Mouse (Mus musculus) G1E (cell line): ENCODE measurements around the gene D16Ertd472e. TPM values are rescaled to one million over a fixed set of nuclear protein-coding genes. Genes with fewer than 3 reads are reported as not detected.

ENCODE experiments used
- ATAC-seq: 2 replicates; pipeline ENCODE4 v1.8.0; 2016; ENCODE audit warnings: mild to moderate bottlenecking; ENCODE audit not compliant: insufficient number of reproducible peaks, poor library complexity, low FRiP score, severe bottlenecking; ENCODE audit errors: extremely low read depth
- DNase-seq: peaks from one replicate; pipeline ENCODE4 v3.0.0; 2012; ENCODE audit warnings: low spot score
- H3K27me3 ChIP-seq: 2 replicates; pipeline ENCODE4 v1.6.1; 2012; ENCODE audit warnings: mild to moderate bottlenecking, low read length, inconsistent platforms; ENCODE audit not compliant: insufficient read depth
- H3K36me3 ChIP-seq: replicated peaks from 2 replicates; pipeline ENCODE3; 2012; ENCODE audit warnings: mild to moderate bottlenecking, inconsistent platforms
- H3K4me1 ChIP-seq: 2 replicates; pipeline ENCODE4 v1.6.1; 2012; ENCODE audit warnings: low read depth, low read length, inconsistent platforms, mixed read lengths; ENCODE audit not compliant: insufficient read depth
- H3K4me3 ChIP-seq: 2 replicates; pipeline ENCODE4 v1.5.1; 2012; ENCODE audit warnings: low read depth, mild to moderate bottlenecking, inconsistent platforms, low read length, moderate library complexity, mixed read lengths
- H3K9me3 ChIP-seq: replicated peaks from 2 replicates; pipeline ENCODE4 v1.6.1; 2012; ENCODE audit warnings: inconsistent platforms
- CTCF ChIP-seq: IDR thresholded peaks from 2 replicates; pipeline ENCODE4 v1.5.1; 2012; ENCODE audit warnings: low read depth, low read length, inconsistent platforms, mixed read lengths
- GATA1 ChIP-seq: IDR thresholded peaks from 2 replicates; pipeline ENCODE4 v1.6.1; 2012; ENCODE audit warnings: borderline replicate concordance, low read length, inconsistent platforms, mixed read lengths
- GATA2 ChIP-seq: IDR thresholded peaks from 2 replicates; pipeline ENCODE4 v1.6.1; 2012; ENCODE audit warnings: low read depth, low read length, inconsistent platforms, borderline replicate concordance
- POLR2AphosphoS5 ChIP-seq: IDR thresholded peaks from 2 replicates; pipeline ENCODE4 v1.6.1; 2012; ENCODE audit warnings: low read depth, low read length, inconsistent platforms; ENCODE audit not compliant: insufficient replicate concordance
- TAL1 ChIP-seq: conservative IDR thresholded peaks from 2 replicates; pipeline ENCODE4 v1.6.1; 2012; ENCODE audit warnings: low read depth, low read length, inconsistent platforms, mixed read lengths
- polyA plus RNA-seq: library from polyadenylated mRNA; stranded (reverse); fragments of >175 nt; gene quantifications from 2 replicates; pipeline ENCODE4 v1.2.3, GENCODE M21; 2012
- total RNA-seq, 2 experiments: library from RNA; stranded (forward) in 1 of 2; stranded (reverse) in 1 of 2; fragments of 200-1000 nt in 1 of 2; fragments of >200 nt in 1 of 2; fragmentation: Nextera tagmentation in 1 of 2; gene quantifications; 2 replicates each; pipeline ENCODE4 v1.2.3; 2014 to 2017

D16Ertd472e gene
- total and polyA plus RNA-seq, 3 experiments: not detected

DNA sequence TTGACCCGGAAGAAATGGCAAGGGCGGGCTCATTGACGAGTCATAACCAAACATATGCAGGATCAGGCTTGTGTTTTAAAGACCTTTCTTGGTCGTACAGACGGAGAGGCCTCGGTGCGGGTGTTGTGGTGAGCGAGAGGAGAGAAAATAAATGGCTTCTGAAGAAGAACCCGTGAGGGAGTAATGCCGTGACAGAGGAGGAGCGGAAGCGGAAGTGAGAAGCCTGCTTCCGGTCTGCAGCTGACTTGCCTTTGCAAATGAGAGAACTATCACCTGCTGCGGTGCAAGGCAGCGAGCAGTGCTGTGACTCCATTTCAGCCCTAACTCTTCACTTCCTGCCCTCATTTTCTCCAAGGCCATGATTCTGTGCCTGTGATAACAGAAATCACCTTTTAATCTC lies 16.4 kb downstream of the D16Ertd472e start:
- ATAC-seq (no peak), DNase-seq (no peak)
- TF ChIP-seq GATA1 (no peak), CTCF (no peak), TAL1 (no peak), POLR2AphosphoS5 (no peak)
- Histone ChIP-seq H3K9me3 (peaks cover 41% of the 10 kb centered on the region), H3K4me3 (no peak overlapping the region), H3K27me3 (no peaks in the 10 kb centered on the region), H3K36me3 (no peaks in the 10 kb centered on the region), H3K4me1 (no peaks in the 10 kb centered on the region)

DNA sequence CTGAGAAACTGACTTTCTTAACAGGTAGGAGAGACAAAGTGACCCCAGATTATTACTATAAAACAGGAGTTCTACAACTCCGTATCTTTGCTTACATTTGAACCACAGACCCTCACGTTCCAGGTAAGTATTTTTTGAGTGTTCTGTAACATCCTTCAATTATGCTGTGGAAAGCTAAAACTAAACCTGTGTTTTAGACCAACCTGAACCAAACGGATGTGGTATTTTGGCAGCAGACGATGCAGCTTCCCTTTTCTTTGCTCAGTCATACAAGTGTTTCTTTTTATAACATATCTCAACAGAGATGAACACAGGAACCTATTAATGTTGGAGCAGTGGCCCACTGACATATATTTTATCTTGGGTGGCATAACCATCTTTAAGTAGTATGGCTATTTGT lies 18.9 kb downstream of the D16Ertd472e start:
- Histone ChIP-seq H3K27me3 (no peaks in the 10 kb centered on the region), H3K9me3 (peaks cover 33% of the 10 kb centered on the region), H3K36me3 (no peaks in the 10 kb centered on the region), H3K4me3 (no peak overlapping the region), H3K4me1 (no peaks in the 10 kb centered on the region)
- ATAC-seq (no peak), DNase-seq (no peak)
- TF ChIP-seq CTCF (no peak), GATA1 (no peak)

DNA sequence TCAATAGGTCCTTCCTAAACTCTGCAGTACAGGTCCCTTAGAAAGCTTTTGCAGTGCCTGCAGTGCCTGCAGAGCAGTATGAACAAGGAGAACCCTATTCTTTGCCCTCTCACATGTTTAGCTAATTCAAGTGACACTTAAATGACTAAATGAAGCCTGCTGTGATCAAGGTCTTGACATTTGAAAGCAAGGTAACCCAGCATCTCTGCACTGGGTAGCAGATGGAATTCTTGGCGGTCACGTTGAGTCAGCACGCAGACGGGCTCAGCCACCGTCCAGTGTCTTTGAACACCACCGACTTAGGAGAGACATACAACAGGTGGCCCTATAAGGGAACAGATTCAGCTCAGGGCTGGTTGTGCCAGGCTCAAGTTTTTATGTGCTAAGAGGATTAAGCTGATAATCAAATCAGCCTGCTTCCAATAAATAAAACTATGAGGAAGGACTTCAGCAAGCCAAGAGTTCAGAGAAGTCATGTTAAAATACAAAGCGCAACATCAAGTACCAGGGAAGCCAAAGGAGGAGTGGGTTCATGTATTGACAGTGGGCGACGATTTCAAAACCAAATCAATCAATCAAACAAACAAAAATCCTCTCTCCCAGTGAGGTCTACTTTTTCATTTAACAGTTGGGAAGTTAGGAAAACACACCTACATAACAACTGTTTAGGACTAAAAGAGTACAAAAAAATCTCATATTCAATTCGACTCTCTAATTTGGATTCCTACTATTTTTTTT lies 21.4 kb downstream of the D16Ertd472e start:
- no peaks in the 10 kb centered on the region for H3K36me3 ChIP-seq
- no peak for ATAC-seq
- TF ChIP-seq GATA2 (no peak), POLR2AphosphoS5 (no peak), CTCF (no peak), GATA1 (no peak), TAL1 (no peak)
- H3K4me1 ChIP-seq: no peaks in the 10 kb centered on the region
- DNase-seq: no peak
- H3K4me3 ChIP-seq: no peak overlapping the region
- H3K9me3 ChIP-seq: peaks cover 29% of the 10 kb centered on the region
- no peaks in the 10 kb centered on the region for H3K27me3 ChIP-seq

- no peak overlapping the region for H3K4me3 ChIP-seq
- no peaks in the 10 kb centered on the region for H3K4me1 ChIP-seq
- peaks cover 31% of the 10 kb centered on the region for H3K9me3 ChIP-seq
- TF ChIP-seq TAL1 (no peak), CTCF (no peak), POLR2AphosphoS5 (no peak), GATA2 (no peak), GATA1 (no peak)
- H3K27me3 ChIP-seq: no peaks in the 10 kb centered on the region
- no peaks in the 10 kb centered on the region for H3K36me3 ChIP-seq
- no peak for DNase-seq
- ATAC-seq: no peak
These were observed 29.1 kb downstream of the D16Ertd472e start for GRCm38 (mm10) chr16:78547367-78547766.

DNA sequence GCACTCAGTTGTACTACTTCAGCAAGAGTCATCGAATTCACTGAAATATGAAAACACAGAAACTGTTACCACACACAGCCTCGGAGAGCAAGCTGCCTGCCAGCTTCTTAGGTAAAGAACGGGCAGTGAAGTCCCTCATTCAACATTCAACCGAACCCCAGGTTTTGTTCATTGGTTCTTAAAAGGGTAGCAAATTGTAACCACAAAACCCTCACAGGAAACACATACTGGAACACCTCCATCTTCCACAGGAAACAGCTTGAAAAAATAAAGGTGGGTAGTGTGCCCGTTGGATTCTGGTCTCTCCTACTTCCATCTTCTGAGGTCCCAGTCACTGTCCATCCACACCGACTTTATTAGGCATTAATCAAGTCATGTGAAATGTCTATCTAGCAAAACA lies 30.0 kb downstream of the D16Ertd472e start:
- TF ChIP-seq POLR2AphosphoS5 (no peak), GATA1 (no peak), TAL1 (no peak), GATA2 (no peak), CTCF (no peak)
- ATAC-seq (no peak), DNase-seq (no peak)
- H3K27me3 ChIP-seq: no peaks in the 10 kb centered on the region
- H3K36me3 ChIP-seq: no peaks in the 10 kb centered on the region
- no peaks in the 10 kb centered on the region for H3K4me1 ChIP-seq
- no peak overlapping the region for H3K4me3 ChIP-seq
- H3K9me3 ChIP-seq: peaks cover 32% of the 10 kb centered on the region

- TF ChIP-seq CTCF (no peak), POLR2AphosphoS5 (no peak), GATA1 (no peak), TAL1 (no peak), GATA2 (no peak)
- Histone ChIP-seq H3K4me3 (no peak overlapping the region), H3K4me1 (no peaks in the 10 kb centered on the region), H3K27me3 (no peaks in the 10 kb centered on the region), H3K36me3 (no peaks in the 10 kb centered on the region), H3K9me3 (peaks cover 27% of the 10 kb centered on the region)
- no peak for DNase-seq
- ATAC-seq: no peak
These were observed 35.9 kb downstream of the D16Ertd472e start for GRCm38 (mm10) chr16:78540376-78541246.
